Mouse (Mus musculus) ES-Bruce4 (cell line): ENCODE data around the gene Setd5.

Experiments
- CTCF ChIP-seq: IDR thresholded peaks from one replicate; pipeline ENCODE4 v1.8.1; 2011; ENCODE audit warnings: low read depth, low read length
- EP300 ChIP-seq: IDR thresholded peaks from 2 replicates; pipeline ENCODE4 v1.6.1; 2011; ENCODE audit warnings: low read depth, low read length; ENCODE audit not compliant: insufficient read depth
- POLR2A ChIP-seq: IDR thresholded peaks from one replicate; pipeline ENCODE4 v1.8.1; 2011; ENCODE audit warnings: low read length; ENCODE audit not compliant: insufficient read depth

DNA sequence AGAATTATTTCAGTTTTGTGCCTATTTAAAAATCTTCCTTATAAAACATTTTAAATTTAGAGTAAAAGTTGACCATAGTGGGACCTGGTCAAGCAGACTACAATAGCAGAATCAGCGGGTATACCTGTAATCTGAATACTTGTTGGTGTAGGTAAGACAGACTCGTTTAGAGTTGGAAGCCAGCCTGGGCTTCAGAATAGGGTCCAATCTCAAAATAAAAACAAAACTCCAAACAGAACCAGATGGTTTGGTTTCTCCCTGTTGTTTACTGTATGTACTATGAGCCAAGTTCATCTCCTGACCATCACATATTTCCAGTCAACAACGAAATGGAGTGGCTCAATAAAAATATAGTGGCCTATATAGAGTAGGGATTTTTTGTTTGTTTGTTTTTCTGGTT, 16.0 kb downstream of the Setd5 start:
- TF ChIP-seq CTCF, result no peak
- no peak for TF ChIP-seq POLR2A
- TF ChIP-seq EP300, result no peak
